Mouse (Mus musculus): ENCODE results near the gene Psmg4. TPM values are rescaled to one million over a fixed set of nuclear protein-coding genes. Genes with fewer than 3 reads are reported as not detected.
A peak's percentile ranks its signal among the peaks of the same experiment; 100 is the strongest.

The Psmg4 gene
- total RNA-seq, 4 experiments from 2014 or later, result 24.7 to 33.2 (median 31.3) TPM

GRCm38 (mm10) chr13:34195676-34196075 is 32.9 kb downstream of the Psmg4 start:
- no peak for DNase-seq (ENCODE audit: low spot score)

GRCm38 (mm10) chr13:34205216-34205615 is 42.5 kb downstream of the Psmg4 start:
- DNase-seq (ENCODE audit: low spot score), result no peak

GRCm38 (mm10) chr13:34207714-34208470 is 45.1 kb downstream of the Psmg4 start:
- DNase-seq (ENCODE audit: low spot score), result no peak

- DNase-seq (ENCODE audit: low spot score), result no peak
Observed at GRCm38 (mm10) chr13:34211261-34211775, 48.6 kb downstream of the Psmg4 start.

GRCm38 (mm10) chr13:34212735-34213212 is 50.0 kb downstream of the Psmg4 start:
- no peak for DNase-seq (ENCODE audit: low spot score)

GRCm38 (mm10) chr13:34214855-34215254 is 52.1 kb downstream of the Psmg4 start:
- DNase-seq (ENCODE audit: low spot score), result no peak

- DNase-seq (ENCODE audit: low spot score), result no peak
Observed at GRCm38 (mm10) chr13:34218776-34219175, 56.0 kb downstream of the Psmg4 start.

GRCm38 (mm10) chr13:34219728-34220127 is 57.0 kb downstream of the Psmg4 start:
- DNase-seq (ENCODE audit: low spot score), result no peak

GRCm38 (mm10) chr13:34222985-34223384 is 60.2 kb downstream of the Psmg4 start:
- DNase-seq (ENCODE audit: low spot score), result peak; percentile 37

GRCm38 (mm10) chr13:34226940-34227339 is 64.2 kb downstream of the Psmg4 start:
- DNase-seq (ENCODE audit: low spot score), result no peak

Other genes starting within 250 kb of the Psmg4 start
- gene Nqo2, start 198.3 kb upstream of the Psmg4 start, total RNA-seq (2022), result 10 to 100 TPM; 34.4 to 45.1 (median 42.8) TPM
- gene Ripk1, start 160.6 kb upstream of the Psmg4 start, total RNA-seq (2022), result 1 to 10 TPM; 5.5 to 7.9 (median 6.0) TPM
- 100 to 1,000 TPM; 121 to 132 (median 127) TPM for gene Serpinb6a, start 160.2 kb upstream of the Psmg4 start, total RNA-seq (2022)
- 10 to 100 TPM; 39.1 to 47.7 (median 43.9) TPM for gene Bphl, start 125.4 kb upstream of the Psmg4 start, total RNA-seq (2022)
- 10 to 100 TPM; 29.1 to 49.7 (median 41.1) TPM for gene Tubb2a, start 85.0 kb upstream of the Psmg4 start, total RNA-seq (2022)
- 1 to 10 TPM; 2.3 to 5.9 (median 4.3) TPM for gene Tubb2b, start 32.5 kb upstream of the Psmg4 start, total RNA-seq (2022)
- 10 to 100 TPM in 2 of 4 experiments, 1 to 10 TPM in 2; 8.8 to 12.5 (median 10.9) TPM for gene Slc22a23, start 182.2 kb downstream of the Psmg4 start, total RNA-seq (2022)